Mouse (Mus musculus) left cerebral cortex, postnatal 25 days (tissue): Measurements from ENCODE around the gene Gzmg. TPM values are rescaled to one million over a fixed set of nuclear protein-coding genes. Genes with fewer than 3 reads are reported as not detected.
"Not testable (repeated sequence)": the region's sequence is repeated elsewhere in the genome, so short reads cannot be mapped to it uniquely, and the experiment has no call there.

Experiments used
- DNase-seq, 2 experiments: peaks; one replicate each; pipeline ENCODE4 v3.0.0; 2022; ENCODE audit warnings: low spot score in 2 of 2, mixed read lengths in 1 of 2
- intact Hi-C: fragments of 180-260 bp; cut with DNase I; formaldehyde crosslinking; loops from one replicate; pipeline ENCODE4 v1.15.1; 2025
- total RNA-seq, 2 experiments: library from RNA; stranded (reverse); gene quantifications; 2 replicates each; pipeline ENCODE4 v1.2.3; 2021

Gzmg gene
- not detected for total RNA-seq

GRCm38 (mm10) chr14:56159479-56159878 is at the start of gene Gzmg:
Gene Gzmg (minus strand): TSS chr14:56159579.
- intact Hi-C loops, DNase-seq: not testable (repeated sequence)

- intact Hi-C loops: loop anchor here (10.0 kb wide), 1 partner anchor 99 kb away; no protein-coding TSS in a partner anchor
- no peak for DNase-seq
These were observed 46.2 kb upstream of the Gzmg start for GRCm38 (mm10) chr14:56205613-56206012.

- DNase-seq: not testable (repeated sequence)
These were observed 45.6 kb upstream of the Gzmg start for GRCm38 (mm10) chr14:56205021-56205420.

GRCm38 (mm10) chr14:56203975-56204374 is 44.6 kb upstream of the Gzmg start:
- DNase-seq: peak; percentile 58 to 70
- intact Hi-C loops: loop anchor here (10.0 kb wide), 1 partner anchor 101 kb away; no protein-coding TSS in a partner anchor

More at GRCm38 (mm10) chr14:56205021-56205420, 45.6 kb upstream of the Gzmg start:
- intact Hi-C loops: loop anchor here (10.0 kb wide), 1 partner anchor 100 kb away; no protein-coding TSS in a partner anchor

- no peak for DNase-seq
- intact Hi-C loops: no loop called here
These were observed 27.6 kb upstream of the Gzmg start for GRCm38 (mm10) chr14:56186946-56187345.

- intact Hi-C loops: no loop called here
- no peak for DNase-seq
These were observed 27.1 kb upstream of the Gzmg start for GRCm38 (mm10) chr14:56186521-56186920.

- DNase-seq: peak in 1 of 2 experiments; percentile 27
- intact Hi-C loops: not testable (repeated sequence)
These were observed 18.3 kb upstream of the Gzmg start for GRCm38 (mm10) chr14:56177651-56178050.

GRCm38 (mm10) chr14:56174499-56174898 is 15.1 kb upstream of the Gzmg start, which contains the start of gene Gzmn:
Gene Gzmn (minus strand): TSS chr14:56174599.
- intact Hi-C loops: no loop called here
- DNase-seq: no peak

- intact Hi-C loops: no loop called here
- DNase-seq: peak in 1 of 2 experiments; percentile 23
These were observed 14.0 kb upstream of the Gzmg start for GRCm38 (mm10) chr14:56173396-56173795.

- DNase-seq: no peak
- intact Hi-C loops: no loop called here
These were observed 13.4 kb upstream of the Gzmg start for GRCm38 (mm10) chr14:56172744-56173143.

- intact Hi-C loops: no loop called here
- DNase-seq: peak; percentile 33 to 84
These were observed 8.6 kb upstream of the Gzmg start for GRCm38 (mm10) chr14:56168009-56168408.

- no peak for DNase-seq
- intact Hi-C loops: no loop called here
These were observed 2.7 kb upstream of the Gzmg start for GRCm38 (mm10) chr14:56162109-56162508.

GRCm38 (mm10) chr14:56155340-56155739 is 4.0 kb downstream of the Gzmg start:
- DNase-seq: no peak
- intact Hi-C loops: no loop called here

GRCm38 (mm10) chr14:56133675-56134074 is 25.7 kb downstream of the Gzmg start:
- intact Hi-C loops, DNase-seq: not testable (repeated sequence)

GRCm38 (mm10) chr14:56132508-56132907 is 26.9 kb downstream of the Gzmg start, which contains the start of gene Gzmd:
Gene Gzmd (minus strand): TSS chr14:56132608.
- DNase-seq, intact Hi-C loops: not testable (repeated sequence)

- DNase-seq: no peak
- intact Hi-C loops: no loop called here
These were observed 31.0 kb downstream of the Gzmg start for GRCm38 (mm10) chr14:56128341-56128740.

- no peak for DNase-seq
- intact Hi-C loops: no loop called here
These were observed 35.9 kb downstream of the Gzmg start for GRCm38 (mm10) chr14:56123516-56123915.

GRCm38 (mm10) chr14:56120525-56120924 is 38.9 kb downstream of the Gzmg start, which contains the start of gene Gzme:
Gene Gzme (minus strand): TSS chr14:56120625.
- intact Hi-C loops: no loop called here
- no peak for DNase-seq

GRCm38 (mm10) chr14:56115531-56116310 is 43.7 kb downstream of the Gzmg start:
- intact Hi-C loops, DNase-seq: not testable (repeated sequence)
